Mouse (Mus musculus): Measurements from ENCODE around the gene Yif1a.

DNA sequence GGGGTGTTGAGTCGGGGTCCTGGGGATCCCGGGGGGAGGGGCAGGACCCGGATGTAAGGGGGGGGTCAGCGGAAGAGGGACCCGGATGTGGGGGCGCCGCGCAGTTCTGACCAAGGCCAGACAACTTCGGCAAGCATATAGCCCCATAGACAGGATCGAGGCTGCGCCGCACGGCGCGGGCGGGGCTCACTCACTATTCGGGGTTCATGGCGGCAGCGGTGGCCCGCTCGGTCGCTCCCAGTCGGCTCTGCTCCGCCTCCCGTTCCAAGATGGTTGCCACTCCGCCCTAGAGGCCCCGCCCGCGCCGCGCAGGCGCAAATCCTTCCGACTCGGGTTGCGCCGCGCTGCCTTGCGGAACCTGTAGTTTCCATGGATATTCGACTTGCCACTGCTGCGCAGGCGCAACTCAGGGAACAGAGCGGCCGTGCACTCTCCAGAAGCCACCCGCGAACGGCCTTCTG, 18.4 kb downstream of the Yif1a start, which contains the start of gene Rab1b:
- TF ChIP-seq CTCF (IDR thresholded peaks at IDR 0.05; ENCODE audit: borderline replicate concordance, extremely low read depth, insufficient read depth, insufficient read length) (no peak), POLR2A (IDR thresholded peaks at IDR 0.05; ENCODE audit: borderline replicate concordance, extremely low read depth, insufficient read depth, insufficient read length, poor library complexity, severe bottlenecking) (peak; percentile 70; the same call in 1 of the 2 replicates)
